Mouse (Mus musculus): ENCODE measurements around the gene H2afy2. TPM values are rescaled to one million over a fixed set of nuclear protein-coding genes. Genes with fewer than 3 reads are reported as not detected.

Gene H2afy2
- total RNA-seq, 4 experiments from 2014 or later: 8.5 to 14.8 (median 9.9) TPM

Small RNA genes lying within 50 kb of the gene (microRNA-seq; reads per million reads assigned to microRNA genes)
- 0 reads per million in 2 experiments for gene Mir5108

Other genes with a start within 250 kb of the H2afy2 start
- gene Npffr1, start 188.7 kb downstream of the H2afy2 start, total RNA-seq (2022): under 1 TPM in 3 of 4 experiments, not detected in 1; 0.15 to 0.32 (median 0.24) TPM
- gene Ppa1, start 135.6 kb downstream of the H2afy2 start, total RNA-seq (2022): 100 to 1,000 TPM in 2 of 4 experiments, 10 to 100 TPM in 2; 70.0 to 114 (median 96.9) TPM
- gene Sar1a, start 103.8 kb downstream of the H2afy2 start, total RNA-seq (2022): 100 to 1,000 TPM; 192 to 224 (median 209) TPM
- gene Tysnd1, start 88.6 kb downstream of the H2afy2 start, total RNA-seq (2022): 100 to 1,000 TPM in 2 of 4 experiments, 10 to 100 TPM in 2; 58.1 to 133 (median 96.3) TPM
- 100 to 1,000 TPM; 185 to 376 (median 281) TPM for gene Aifm2, start 68.9 kb downstream of the H2afy2 start, total RNA-seq (2022)
- gene Col13a1, start 195.0 kb upstream of the H2afy2 start, total RNA-seq (2022): 10 to 100 TPM in 2 of 4 experiments, 1 to 10 TPM in 2; 7.9 to 12.3 (median 10.3) TPM